Mouse (Mus musculus) intestine, embryonic 14.5 days (tissue): Measurements from ENCODE around the gene Olfr1410. TPM values are rescaled to one million over a fixed set of nuclear protein-coding genes. Genes with fewer than 3 reads are reported as not detected.

Source experiments
- ATAC-seq: fragments of 200-750 bp; cut with Nextera tagmentation; replicated peaks from 2 replicates; pipeline ENCODE4 v1.8.0; 2017; ENCODE audit warnings: low read depth, moderate number of reproducible peaks, moderate TSS enrichment, moderate library complexity; ENCODE audit not compliant: low FRiP score, low TSS enrichment
- DNase-seq: peaks from one replicate; pipeline ENCODE4 v3.0.0-alpha.2; 2018; ENCODE audit warnings: low spot score
- H3K27ac ChIP-seq: fragments of 300-500 bp; sonication (generic); 2 replicates; pipeline ENCODE4 v1.5.1; 2014; ENCODE audit warnings: low read depth, mild to moderate bottlenecking, control low read depth
- H3K27me3 ChIP-seq: fragments of 300-500 bp; sonication (generic); replicated peaks from 2 replicates; pipeline ENCODE4 v1.6.1; 2014; ENCODE audit warnings: low read length, control low read depth; ENCODE audit not compliant: control insufficient read depth, insufficient read depth
- H3K36me3 ChIP-seq: fragments of 300-500 bp; sonication (generic); 2 replicates; pipeline ENCODE4 v1.6.1; 2014; ENCODE audit warnings: low read length, control low read depth; ENCODE audit not compliant: control insufficient read depth, insufficient read depth
- H3K4me1 ChIP-seq: fragments of 300-500 bp; sonication (generic); replicated peaks from 2 replicates; pipeline ENCODE4 v1.6.1; 2014; ENCODE audit warnings: low read length, control low read depth, mixed read lengths; ENCODE audit not compliant: control insufficient read depth, insufficient read depth
- H3K4me2 ChIP-seq: fragments of 300-500 bp; sonication (generic); 2 replicates; pipeline ENCODE4 v1.6.1; 2014; ENCODE audit warnings: low read length
- H3K4me3 ChIP-seq: fragments of 300-500 bp; sonication (generic); 2 replicates; pipeline ENCODE4 v1.5.1; 2014; ENCODE audit warnings: low read depth, low read length, control low read depth, mixed read lengths
- H3K9ac ChIP-seq: fragments of 300-500 bp; sonication (generic); 2 replicates; pipeline ENCODE4 v1.6.1; 2014; ENCODE audit warnings: mild to moderate bottlenecking, low read length
- H3K9me3 ChIP-seq: fragments of 300-500 bp; sonication (generic); 2 replicates; pipeline ENCODE4 v1.6.1; 2016; ENCODE audit warnings: low read length, control low read depth; ENCODE audit not compliant: control insufficient read depth
- WGBS: fragments of 180-500 bp; shearing (Covaris S2); extraction: QIAGEN DNeasy Blood & Tissue Kit; methylation state at CpG from one replicate; pipeline ENCODE4 v1.1.7; 2014; 5-methylcytosine and 5-hydroxymethylcytosine counted together
- polyA plus RNA-seq: library from polyadenylated mRNA; unstranded; fragments of >200 nt; fragmentation: Nextera tagmentation; extraction: Ambion mirVana; gene quantifications from 2 replicates; pipeline ENCODE4 v1.2.1, GENCODE M21; 2014

Olfr1410 gene
- polyA plus RNA-seq, 1 experiment from 2014 or later: not detected

GRCm38 (mm10) chr1:92636015-92636414 is 30.4 kb downstream of the Olfr1410 start:
- Histone ChIP-seq H3K9me3 (no peaks in the 10 kb centered on the region), H3K4me3 (no peak overlapping the region), H3K4me1 (peaks cover 8% of the 10 kb centered on the region), H3K4me2 (no peak overlapping the region), H3K9ac (no peak overlapping the region), H3K27ac (no peak overlapping the region), H3K36me3 (peaks cover 36% of the 10 kb centered on the region), H3K27me3 (no peaks in the 10 kb centered on the region)
- 83% methylated on average over 8 of the region's 8 CpGs for WGBS
- DNase-seq: no peak
- ATAC-seq: no peak

GRCm38 (mm10) chr1:92636676-92637075 is 31.1 kb downstream of the Olfr1410 start:
- Histone ChIP-seq H3K36me3 (peaks cover 36% of the 10 kb centered on the region), H3K4me2 (no peak overlapping the region), H3K4me1 (peaks cover 10% of the 10 kb centered on the region), H3K9me3 (no peaks in the 10 kb centered on the region), H3K4me3 (no peak overlapping the region), H3K9ac (no peak overlapping the region), H3K27ac (no peak overlapping the region), H3K27me3 (no peaks in the 10 kb centered on the region)
- ATAC-seq (no peak), DNase-seq (peak; percentile 33)
- 92% methylated on average over 11 of the region's 11 CpGs for WGBS

- H3K4me3 ChIP-seq: no peak overlapping the region
- H3K9ac ChIP-seq: no peak overlapping the region
- H3K9me3 ChIP-seq: no peaks in the 10 kb centered on the region
- no peak overlapping the region for H3K27ac ChIP-seq
- H3K36me3 ChIP-seq: peaks cover 36% of the 10 kb centered on the region
- peaks cover 13% of the 10 kb centered on the region for H3K4me1 ChIP-seq
- 91% methylated on average over 15 of the region's 15 CpGs for WGBS
- ATAC-seq (no peak), DNase-seq (peak; percentile 31)
- H3K27me3 ChIP-seq: no peaks in the 10 kb centered on the region
- H3K4me2 ChIP-seq: no peak overlapping the region
Measured at GRCm38 (mm10) chr1:92637501-92638172, 32.1 kb downstream of the Olfr1410 start.

GRCm38 (mm10) chr1:92638181-92638580 is 32.6 kb downstream of the Olfr1410 start:
- no peak overlapping the region for H3K4me3 ChIP-seq
- no peaks in the 10 kb centered on the region for H3K9me3 ChIP-seq
- ATAC-seq (no peak), DNase-seq (peak; percentile 31)
- no peak overlapping the region for H3K9ac ChIP-seq
- H3K27ac ChIP-seq: no peak overlapping the region
- H3K4me2 ChIP-seq: no peak overlapping the region
- H3K36me3 ChIP-seq: peaks cover 36% of the 10 kb centered on the region
- peaks cover 13% of the 10 kb centered on the region for H3K4me1 ChIP-seq
- WGBS: 93% methylated on average over 3 of the region's 3 CpGs
- H3K27me3 ChIP-seq: no peaks in the 10 kb centered on the region

- DNase-seq: no peak
- Histone ChIP-seq H3K27ac (no peak overlapping the region), H3K4me2 (no peak overlapping the region), H3K4me3 (no peak overlapping the region), H3K9me3 (no peaks in the 10 kb centered on the region), H3K36me3 (peaks cover 36% of the 10 kb centered on the region), H3K4me1 (peaks cover 13% of the 10 kb centered on the region), H3K27me3 (no peaks in the 10 kb centered on the region), H3K9ac (no peak overlapping the region)
- 95% methylated on average over 4 of the region's 4 CpGs for WGBS
- no peak for ATAC-seq
Measured at GRCm38 (mm10) chr1:92638736-92639135, 33.2 kb downstream of the Olfr1410 start.

- Histone ChIP-seq H3K27me3 (no peaks in the 10 kb centered on the region), H3K27ac (no peak overlapping the region), H3K4me1 (peaks cover 13% of the 10 kb centered on the region), H3K4me2 (peak overlapping the region; percentile 98; the same call in 1 of the 2 replicates), H3K9ac (no peak overlapping the region), H3K9me3 (no peaks in the 10 kb centered on the region), H3K4me3 (no peak overlapping the region), H3K36me3 (peaks cover 32% of the 10 kb centered on the region)
- DNase-seq (peak; percentile 44), ATAC-seq (no peak)
- WGBS: 89% methylated on average over 6 of the region's 6 CpGs
Measured at GRCm38 (mm10) chr1:92640393-92640792, 34.8 kb downstream of the Olfr1410 start.

GRCm38 (mm10) chr1:92641514-92642272 is 36.1 kb downstream of the Olfr1410 start, which contains the start of gene Cops9:
TSS of gene Cops9 (minus strand) at chr1:92641985.
- Histone ChIP-seq H3K27ac (peak within 1 kb of the TSS; percentile 54; the same call in 1 of the 2 replicates), H3K36me3 (peaks cover 19% of the 10 kb centered on the region), H3K9me3 (no peaks in the 10 kb centered on the region), H3K4me2 (peak within 1 kb of the TSS; percentile 98), H3K4me3 (peak within 1 kb of the TSS; percentile 97), H3K4me1 (peaks cover 13% of the 10 kb centered on the region), H3K27me3 (no peaks in the 10 kb centered on the region), H3K9ac (peak within 1 kb of the TSS; percentile 91)
- ATAC-seq (peak; percentile 92), DNase-seq (peak; percentile 97)
- WGBS: 1% methylated on average over 50 of the region's 50 CpGs

GRCm38 (mm10) chr1:92643691-92644090 is 38.1 kb downstream of the Olfr1410 start:
- Histone ChIP-seq H3K27me3 (no peaks in the 10 kb centered on the region), H3K36me3 (no peaks in the 10 kb centered on the region), H3K4me2 (no peak overlapping the region), H3K4me3 (no peak overlapping the region), H3K9me3 (no peaks in the 10 kb centered on the region), H3K27ac (no peak overlapping the region), H3K4me1 (peaks cover 13% of the 10 kb centered on the region), H3K9ac (no peak overlapping the region)
- ATAC-seq (no peak), DNase-seq (no peak)
- WGBS: 71% methylated on average over 4 of the region's 4 CpGs
